Mouse (Mus musculus) testis, adult 2 months (tissue): ENCODE results near the gene Tspo.

Experiments used
- CTCF ChIP-seq: fragments of 200-500 bp; IDR thresholded peaks from 2 replicates; pipeline ENCODE4 v1.5.1; 2012; ENCODE audit warnings: low read depth, mild to moderate bottlenecking, inconsistent platforms, low read length, moderate library complexity; ENCODE audit not compliant: control insufficient read depth, insufficient read depth, insufficient replicate concordance
- POLR2A ChIP-seq: fragments of 200-500 bp; IDR thresholded peaks from 2 replicates; pipeline ENCODE4 v1.6.1; 2012; ENCODE audit warnings: low read depth, mild to moderate bottlenecking, inconsistent platforms, low read length, moderate library complexity; ENCODE audit not compliant: control insufficient read depth

GRCm38 (mm10) chr15:83532606-83533005 lies 30.8 kb upstream of the Tspo start:
- no peak for TF ChIP-seq POLR2A
- no peak for TF ChIP-seq CTCF
